Comparison of ENCODE assay signal across 9 mouse cellular contexts in genomic region chr11:106669873-106670173, GRCm38 (mm10). TPM values are rescaled to one million over a fixed set of nuclear protein-coding genes. Genes with fewer than 3 reads are reported as not detected.
DNase-seq lines count a peak whose midpoint lies in the region; ATAC-seq and TF ChIP-seq lines count a peak whose summit lies in the region.
"Had no signal": no experiment of that assay in that cellular context is flagged by ENCODE, and none has a peak within 500 bp of the region (broad histone marks: within the 10 kb centered on the region; RNA-seq: fewer than 3 reads in every experiment).

No protein-coding gene starts in this region.

- WGBS in heart, embryonic 10.5 days = 13% methylated on average over 9 of the region's 9 CpGs
- 37% methylated on average over 6 of the region's 9 CpGs for WGBS in intestine, embryonic 16.5 days
- 35% methylated on average over 9 of the region's 9 CpGs for WGBS in intestine, postnatal 0 days

- TF ChIP-seq POLR2A in CH12.LX (IDR thresholded peaks at IDR 0.05; ENCODE audit: low read depth, low read length) = peak; percentile 40; the same call in 1 of the 2 replicates

- in situ Hi-C loops in CH12.LX (cut with MboI; ENCODE audit: low pct_ligation_motif_present, low pct_unique_long_range_greater_than_20kb, low sequenced_read_pairs) = loop anchor here (5.0 kb wide), 1 partner anchor 82 kb away; the partner anchor contains the start of genes Milr1 and Pecam1

- no peak; the same call in none of the 2 replicates for TF ChIP-seq RAD21 in CH12.LX (IDR thresholded peaks at IDR 0.05; ENCODE audit: low read depth, low read length)

- peak; percentile 47 for ATAC-seq in monocyte, adult 5-6 weeks (replicated peaks; ENCODE audit: insufficient number of reproducible peaks, low FRiP score, low TSS enrichment, poor library complexity, severe bottlenecking)
- no peak for ATAC-seq in intestine, embryonic 16.5 days
- ATAC-seq in intestine, postnatal 0 days = no peak

- peak overlapping the region; percentile 7; the same call in 1 of the 2 replicates for H3K9ac ChIP-seq in CH12.LX (ENCODE audit: insufficient read depth, low read depth)
- H3K9ac ChIP-seq in intestine, embryonic 16.5 days (ENCODE audit: low read depth, low read length) = no peak overlapping the region
- no peak overlapping the region for H3K9ac ChIP-seq in intestine, postnatal 0 days (ENCODE audit: low read depth, low read length)
- H3K9ac ChIP-seq: liver, embryonic 14.5 days had no signal

- no peaks in the 10 kb centered on the region for H3K79me2 ChIP-seq in CH12.LX (replicated peaks; ENCODE audit: control insufficient read depth, extremely low read depth, insufficient read depth, poor library complexity, severe bottlenecking)

- no peaks in the 10 kb centered on the region for H3K27me3 ChIP-seq in CH12.LX (replicated peaks)
- H3K27me3 ChIP-seq in heart, embryonic 10.5 days (ENCODE audit: insufficient read depth, poor library complexity, severe bottlenecking) = no peaks in the 10 kb centered on the region
- no peaks in the 10 kb centered on the region for H3K27me3 ChIP-seq in intestine, embryonic 16.5 days (replicated peaks; ENCODE audit: control insufficient read depth, insufficient read depth, low read length)
- no peaks in the 10 kb centered on the region for H3K27me3 ChIP-seq in intestine, postnatal 0 days (replicated peaks; ENCODE audit: control insufficient read depth, insufficient read depth, low read length)

- peak overlapping the region; percentile 41 for H3K27ac ChIP-seq in CH12.LX (ENCODE audit: insufficient read depth, low read depth)
- peak overlapping the region; percentile 52; the same call in 1 of the 2 replicates for H3K27ac ChIP-seq in heart, embryonic 10.5 days
- no peak overlapping the region for H3K27ac ChIP-seq in intestine, embryonic 16.5 days (ENCODE audit: low read length)
- H3K27ac ChIP-seq in intestine, postnatal 0 days (ENCODE audit: low read depth, low read length) = no peak overlapping the region
- H3K27ac ChIP-seq: liver, embryonic 14.5 days had no signal

- peak; percentile 51 for DNase-seq in CD4-positive helper T cell, adult 2 months (ENCODE audit: low read depth, low spot score)
- peak; percentile 87 for DNase-seq in CH12.LX (ENCODE audit: extremely low read depth)
- DNase-seq in heart, embryonic 10.5 days (ENCODE audit: low spot score) = no peak
- no peak for DNase-seq in embryo, embryonic 10 days (ENCODE audit: low spot score)
- DNase-seq: adrenal gland, postnatal 14 days had no signal

- dilution Hi-C loops in CH12.LX (cut with MboI; ENCODE audit: extremely low pct_ligation_motif_present, extremely low pct_unique_long_range_greater_than_20kb, low sequenced_read_pairs) = no loop called here

- no peaks in the 10 kb centered on the region for H3K9me3 ChIP-seq in CH12.LX (replicated peaks; ENCODE audit: low read length)
- H3K9me3 ChIP-seq in heart, embryonic 10.5 days = no peaks in the 10 kb centered on the region
- no peaks in the 10 kb centered on the region for H3K9me3 ChIP-seq in intestine, embryonic 16.5 days (ENCODE audit: control insufficient read depth, low read length)
- no peaks in the 10 kb centered on the region for H3K9me3 ChIP-seq in intestine, postnatal 0 days (ENCODE audit: control insufficient read depth)

- H3K4me1 ChIP-seq in CH12.LX (ENCODE audit: control insufficient read depth in 1 of 2, insufficient read depth in 2 of 2) = peaks cover 68 to 94% of the 10 kb centered on the region in 2 experiments
- peaks cover 52% of the 10 kb centered on the region for H3K4me1 ChIP-seq in heart, embryonic 10.5 days
- peaks cover 15% of the 10 kb centered on the region for H3K4me1 ChIP-seq in intestine, embryonic 16.5 days (ENCODE audit: control insufficient read depth, insufficient read depth, low read length)
- H3K4me1 ChIP-seq in intestine, postnatal 0 days (replicated peaks; ENCODE audit: control insufficient read depth, insufficient read depth, low read length) = peaks cover 1% of the 10 kb centered on the region

- no peak for TF ChIP-seq CTCF in CH12.LX (conservative IDR thresholded peaks at IDR 0.05 in 1 of 2, IDR thresholded peaks at IDR 0.05 in 1 of 2; ENCODE audit: low read depth in 2 of 2, low read length in 2 of 2)
- TF ChIP-seq CTCF in intestine, postnatal 0 days (IDR thresholded peaks at IDR 0.05; ENCODE audit: low read depth) = no peak

- peaks cover 0 to 10% of the 10 kb centered on the region in 2 experiments for H3K36me3 ChIP-seq in CH12.LX (replicated peaks in 1 of 2; ENCODE audit: control insufficient read depth in 1 of 2, insufficient read depth in 1 of 2, low read length in 1 of 2)
- H3K36me3 ChIP-seq in heart, embryonic 10.5 days = no peaks in the 10 kb centered on the region; the same call in 1 of the 2 replicates
- H3K36me3 ChIP-seq in intestine, embryonic 16.5 days (ENCODE audit: control insufficient read depth, insufficient read depth, low read length) = no peaks in the 10 kb centered on the region
- H3K36me3 ChIP-seq in intestine, postnatal 0 days (ENCODE audit: control insufficient read depth, insufficient read depth) = no peaks in the 10 kb centered on the region

- H3K4me3 ChIP-seq in CH12.LX (replicated peaks in 1 of 3; ENCODE audit: low read depth in 2 of 3, low read length in 2 of 3, poor library complexity in 1 of 3) = no peak overlapping the region
- H3K4me3 ChIP-seq in heart, embryonic 10.5 days = no peak overlapping the region
- no peak overlapping the region for H3K4me3 ChIP-seq in intestine, embryonic 16.5 days (ENCODE audit: low read length)
- H3K4me3 ChIP-seq in intestine, postnatal 0 days (ENCODE audit: low read depth, low read length) = no peak overlapping the region

- TF ChIP-seq EP300 in CH12.LX (IDR thresholded peaks at IDR 0.05; ENCODE audit: low read length) = peak; percentile 10; the same call in 1 of the 2 replicates

- H3K4me2 ChIP-seq in CH12.LX (ENCODE audit: insufficient read depth, low read depth, poor library complexity, severe bottlenecking) = peak overlapping the region; percentile 76
- H3K4me2 ChIP-seq in intestine, embryonic 16.5 days (ENCODE audit: low read depth, low read length) = no peak overlapping the region
- H3K4me2 ChIP-seq in intestine, postnatal 0 days (replicated peaks; ENCODE audit: low read depth) = no peak overlapping the region

TF ChIP-seq in CH12.LX, 34 proteins besides CTCF, POLR2A, EP300 and RAD21:
- TF ChIP-seq MEF2A (IDR thresholded peaks at IDR 0.05; ENCODE audit: borderline replicate concordance, low read depth, low read length) = peak; percentile 58
- TF ChIP-seq KAT2A (IDR thresholded peaks at IDR 0.05; ENCODE audit: insufficient replicate concordance, low read length) = no peak
- TF ChIP-seq BHLHE40 (IDR thresholded peaks at IDR 0.05; ENCODE audit: low read depth, low read length) = peak; percentile 84
- TF ChIP-seq SIN3A (IDR thresholded peaks at IDR 0.05; ENCODE audit: low read length) = 0 out of 2 replicates have a peak, but pooled peaks have one; percentile 55
- no peak for TF ChIP-seq USF2 (conservative IDR thresholded peaks at IDR 0.05; ENCODE audit: low read depth, low read length)
- TF ChIP-seq ETS1 (conservative IDR thresholded peaks at IDR 0.05; ENCODE audit: low read depth, low read length) = peak; percentile 78
- no peak for TF ChIP-seq ZC3H11A (IDR thresholded peaks at IDR 0.05; ENCODE audit: low read depth, low read length)
- TF ChIP-seq ZKSCAN1 (IDR thresholded peaks at IDR 0.05; ENCODE audit: borderline replicate concordance, low read depth, low read length) = no peak
- TF ChIP-seq MAFK (IDR thresholded peaks at IDR 0.05; ENCODE audit: insufficient replicate concordance, low read length) = no peak
- no peak for TF ChIP-seq JUND (conservative IDR thresholded peaks at IDR 0.05; ENCODE audit: low read depth, low read length)
- peak; percentile 49 for TF ChIP-seq IRF4 (IDR thresholded peaks at IDR 0.05; ENCODE audit: low read depth, low read length)
- no peak for TF ChIP-seq GABPA (IDR thresholded peaks at IDR 0.05; ENCODE audit: insufficient replicate concordance, low read depth, low read length)
- no peak for TF ChIP-seq MXI1 (IDR thresholded peaks at IDR 0.05; ENCODE audit: low read depth, low read length)
- 0 out of 2 replicates have a peak, but pooled peaks have one; percentile 26 for TF ChIP-seq ELF1 (IDR thresholded peaks at IDR 0.05; ENCODE audit: low read depth, low read length)
- TF ChIP-seq ZMIZ1 (IDR thresholded peaks at IDR 0.05; ENCODE audit: low read depth, low read length) = no peak
- no peak for TF ChIP-seq RCOR1 (conservative IDR thresholded peaks at IDR 0.05; ENCODE audit: low read depth, low read length)

RNA-seq across cellular contexts. Expression of gene Tex2, which starts 56.6 kb away (rescaled TPM):
- total RNA-seq in CH12.LX (2012; rRNA removed) (5.0 and 6.2 TPM in 2 replicates), CH12.LX (2014; rRNA removed) (3.9 and 4.5 TPM in 2 replicates)
- 3.9 and 4.0 TPM in 2 replicates for polyA plus RNA-seq in CH12.LX (2012; ENCODE audit: insufficient read length, low read depth)
- polyA plus RNA-seq in heart, embryonic 10.5 days (2016; fragmentation: Nextera tagmentation; extraction: Ambion mirVana) = 12.5 and 17.9 TPM in 2 replicates
- total RNA-seq in monocyte, adult 5-6 weeks (2017) = 15.4 to 24.3 TPM (median 17.8 TPM) in 3 replicates
- polyA plus RNA-seq in intestine, embryonic 16.5 days (2015; fragmentation: Nextera tagmentation; extraction: Ambion mirVana) = 11.7 and 14.2 TPM in 2 replicates
- 17.1 and 19.3 TPM in 2 replicates for polyA plus RNA-seq in intestine, postnatal 0 days (2015; fragmentation: Nextera tagmentation; extraction: Ambion mirVana)

Comparison
In these comparisons a context has a peak if more than half of its experiments do, and no peak if none do; other contexts are left out.
1. DNase-seq: peak in CD4-positive helper T cell, adult 2 months (single experiment) and CH12.LX (single experiment); none in heart, embryonic 10.5 days (single experiment) and embryo, embryonic 10 days (single experiment).
2. H3K27ac ChIP-seq: peak in CH12.LX (single experiment) and heart, embryonic 10.5 days (single experiment); none in intestine, embryonic 16.5 days (single experiment) and intestine, postnatal 0 days (single experiment).